Mouse (Mus musculus) CH12.LX (cell line): Measurements from ENCODE around the gene Tex12.

Source experiments
- BHLHE40 ChIP-seq: IDR thresholded peaks from 2 replicates; pipeline ENCODE4 v1.6.1; 2011; ENCODE audit warnings: mild to moderate bottlenecking, low read depth, low read length, improper control_type of control experiment
- CHD1 ChIP-seq: IDR thresholded peaks from 2 replicates; pipeline ENCODE4 v1.6.1; 2012; ENCODE audit warnings: low read depth, low read length, improper control_type of control experiment, inconsistent platforms
- CTCF ChIP-seq, 2 experiments: IDR thresholded peaks in 1 of 2; conservative IDR thresholded peaks in 1 of 2; 2 replicates each; pipeline ENCODE4 v1.5.1; 2011 to 2012; ENCODE audit warnings: low read depth in 2 of 2, low read length in 2 of 2, improper control_type of control experiment in 1 of 2, inconsistent platforms in 1 of 2, mild to moderate bottlenecking in 1 of 2, moderate library complexity in 1 of 2
- EP300 ChIP-seq: IDR thresholded peaks from 2 replicates; pipeline ENCODE4 v1.6.1; 2011; ENCODE audit warnings: low read length, improper control_type of control experiment
- HCFC1 ChIP-seq: IDR thresholded peaks from 2 replicates; pipeline ENCODE4 v1.6.1; 2012; ENCODE audit warnings: low read depth, mild to moderate bottlenecking, inconsistent platforms, low read length, improper control_type of control experiment
- JUND ChIP-seq: conservative IDR thresholded peaks from 2 replicates; pipeline ENCODE4 v1.6.1; 2011; ENCODE audit warnings: low read depth, low read length, improper control_type of control experiment
- KAT2A ChIP-seq: IDR thresholded peaks from 2 replicates; pipeline ENCODE4 v1.6.1; 2012; ENCODE audit warnings: low read length, improper control_type of control experiment, inconsistent platforms; ENCODE audit not compliant: insufficient replicate concordance
- POLR2A ChIP-seq: IDR thresholded peaks from 2 replicates; pipeline ENCODE4 v1.6.1; 2011; ENCODE audit warnings: low read depth, mild to moderate bottlenecking, improper control_type of control experiment, low read length
- SIN3A ChIP-seq: IDR thresholded peaks from 2 replicates; pipeline ENCODE4 v1.6.1; 2012; ENCODE audit warnings: low read length, improper control_type of control experiment, inconsistent platforms
- SMC3 ChIP-seq: IDR thresholded peaks from 2 replicates; pipeline ENCODE4 v1.6.1; 2011; ENCODE audit warnings: low read depth, low read length, improper control_type of control experiment
- TBP ChIP-seq: conservative IDR thresholded peaks from 2 replicates; pipeline ENCODE4 v1.6.1; 2011; ENCODE audit warnings: low read depth, low read length, improper control_type of control experiment
- ZC3H11A ChIP-seq: IDR thresholded peaks from 2 replicates; pipeline ENCODE4 v1.6.1; 2012; ENCODE audit warnings: low read depth, mild to moderate bottlenecking, inconsistent platforms, low read length, improper control_type of control experiment

GRCm38 (mm10) chr9:50569599-50570525 is 8.7 kb upstream of the Tex12 start:
- no peak for TF ChIP-seq CTCF (conservative IDR thresholded peaks at IDR 0.05 in 1 of 2, IDR thresholded peaks at IDR 0.05 in 1 of 2; ENCODE audit: low read depth in 2 of 2, low read length in 2 of 2)
- no peak for TF ChIP-seq SMC3
- no peak for TF ChIP-seq POLR2A
- no peak for TF ChIP-seq ZC3H11A
- no peak for TF ChIP-seq EP300
- no peak for TF ChIP-seq SIN3A
- no peak for TF ChIP-seq BHLHE40
- TF ChIP-seq CHD1 = no peak
- TF ChIP-seq TBP = no peak
- no peak for TF ChIP-seq JUND
- TF ChIP-seq KAT2A = no peak
- no peak for TF ChIP-seq HCFC1
